Mouse (Mus musculus) heart, embryonic 11.5 days (tissue): ENCODE data around the gene Tbxa2r. TPM values are rescaled to one million over a fixed set of nuclear protein-coding genes. Genes with fewer than 3 reads are reported as not detected.

ENCODE experiments used
- ATAC-seq: fragments of 200-750 bp; cut with Nextera tagmentation; replicated peaks from 2 replicates; pipeline ENCODE4 v1.8.0; 2017; ENCODE audit warnings: moderate library complexity; ENCODE audit not compliant: insufficient number of reproducible peaks, low FRiP score, low TSS enrichment
- H3K27ac ChIP-seq: fragments of 300-500 bp; sonication (generic); 2 replicates; pipeline ENCODE4 v1.5.1; 2014; ENCODE audit warnings: mild to moderate bottlenecking, low read depth, low read length
- H3K27me3 ChIP-seq: fragments of 300-500 bp; sonication (generic); 2 replicates; pipeline ENCODE4 v1.6.1; 2014; ENCODE audit warnings: mild to moderate bottlenecking, low read length, mixed read lengths; ENCODE audit not compliant: control insufficient read depth, insufficient read depth
- H3K36me3 ChIP-seq: fragments of 300-500 bp; sonication (generic); 2 replicates; pipeline ENCODE4 v1.6.1; 2014; ENCODE audit warnings: mild to moderate bottlenecking, low read length, moderate library complexity, mixed read lengths; ENCODE audit not compliant: control insufficient read depth, insufficient read depth
- H3K4me1 ChIP-seq: fragments of 300-500 bp; sonication (generic); 2 replicates; pipeline ENCODE4 v1.6.1; 2014; ENCODE audit warnings: low read length; ENCODE audit not compliant: control insufficient read depth, insufficient read depth
- H3K4me2 ChIP-seq: fragments of 300-500 bp; sonication (generic); 2 replicates; pipeline ENCODE4 v1.6.1; 2014; ENCODE audit warnings: mild to moderate bottlenecking, moderate library complexity
- H3K4me3 ChIP-seq: fragments of 300-500 bp; sonication (generic); 2 replicates; pipeline ENCODE4 v1.5.1; 2014; ENCODE audit warnings: low read depth, low read length
- H3K9ac ChIP-seq: fragments of 300-500 bp; sonication (generic); 2 replicates; pipeline ENCODE4 v1.6.1; 2014; ENCODE audit warnings: mild to moderate bottlenecking, low read depth, low read length, moderate library complexity
- H3K9me3 ChIP-seq: fragments of 300-500 bp; sonication (generic); replicated peaks from 2 replicates; pipeline ENCODE4 v1.6.1; 2016; ENCODE audit warnings: low read length; ENCODE audit not compliant: control insufficient read depth
- WGBS: fragments of 180-500 bp; shearing (Covaris S2); extraction: QIAGEN DNeasy Blood & Tissue Kit; methylation state at CpG from one replicate; pipeline ENCODE4 v1.1.7; 2014; ENCODE audit not compliant: insufficient replicate concordance; 5-methylcytosine and 5-hydroxymethylcytosine counted together
- polyA plus RNA-seq: library from polyadenylated mRNA; unstranded; fragments of >200 nt; fragmentation: Nextera tagmentation; extraction: Ambion mirVana; gene quantifications from 2 replicates; pipeline ENCODE4 v1.2.1, GENCODE M21; 2014

Tbxa2r gene
- polyA plus RNA-seq, 1 experiment from 2014 or later, result 10.9 TPM

GRCm38 (mm10) chr10:81366477-81367206 is 38.1 kb downstream of the Tbxa2r start:
- 74% methylated on average over 6 of the region's 6 CpGs for WGBS
- no peak overlapping the region for H3K4me2 ChIP-seq
- no peaks in the 10 kb centered on the region for H3K27me3 ChIP-seq
- H3K36me3 ChIP-seq, result peaks cover 45% of the 10 kb centered on the region
- no peak overlapping the region for H3K9ac ChIP-seq
- peaks cover 46% of the 10 kb centered on the region for H3K4me1 ChIP-seq
- ATAC-seq, result no peak
- no peaks in the 10 kb centered on the region for H3K9me3 ChIP-seq
- no peak overlapping the region for H3K4me3 ChIP-seq
- H3K27ac ChIP-seq, result peak overlapping the region; percentile 25; the same call in 1 of the 2 replicates

- H3K9ac ChIP-seq, result no peak overlapping the region
- peaks cover 45% of the 10 kb centered on the region for H3K36me3 ChIP-seq
- no peaks in the 10 kb centered on the region for H3K27me3 ChIP-seq
- H3K4me1 ChIP-seq, result peaks cover 41% of the 10 kb centered on the region
- H3K27ac ChIP-seq, result no peak overlapping the region
- no peaks in the 10 kb centered on the region for H3K9me3 ChIP-seq
- no peak overlapping the region for H3K4me2 ChIP-seq
- WGBS, result 93% methylated on average over 6 of the region's 6 CpGs
- ATAC-seq, result no peak
- H3K4me3 ChIP-seq, result no peak overlapping the region
These were observed 38.6 kb downstream of the Tbxa2r start for GRCm38 (mm10) chr10:81367207-81367495.

GRCm38 (mm10) chr10:81375322-81375721 is 46.8 kb downstream of the Tbxa2r start:
- no peak overlapping the region for H3K9ac ChIP-seq
- H3K4me1 ChIP-seq, result peaks cover 18% of the 10 kb centered on the region
- WGBS, result 92% methylated on average over 10 of the region's 10 CpGs
- no peak overlapping the region for H3K4me2 ChIP-seq
- no peaks in the 10 kb centered on the region for H3K9me3 ChIP-seq
- peaks cover 13% of the 10 kb centered on the region for H3K36me3 ChIP-seq
- no peak overlapping the region for H3K27ac ChIP-seq
- H3K4me3 ChIP-seq, result no peak overlapping the region
- H3K27me3 ChIP-seq, result no peaks in the 10 kb centered on the region
- ATAC-seq, result no peak

GRCm38 (mm10) chr10:81376561-81377361 is 48.2 kb downstream of the Tbxa2r start:
- Histone ChIP-seq H3K27ac (0 out of 2 replicates have a peak overlapping the region, but pooled peaks have one; percentile 18), H3K4me3 (peak overlapping the region; percentile 93), H3K4me2 (peak overlapping the region; percentile 83), H3K36me3 (peaks cover 4% of the 10 kb centered on the region), H3K9me3 (no peaks in the 10 kb centered on the region), H3K27me3 (no peaks in the 10 kb centered on the region), H3K9ac (peak overlapping the region; percentile 97), H3K4me1 (peaks cover 21% of the 10 kb centered on the region)
- WGBS, result 32% methylated on average over 6 of the region's 6 CpGs
- no peak for ATAC-seq

DNA sequence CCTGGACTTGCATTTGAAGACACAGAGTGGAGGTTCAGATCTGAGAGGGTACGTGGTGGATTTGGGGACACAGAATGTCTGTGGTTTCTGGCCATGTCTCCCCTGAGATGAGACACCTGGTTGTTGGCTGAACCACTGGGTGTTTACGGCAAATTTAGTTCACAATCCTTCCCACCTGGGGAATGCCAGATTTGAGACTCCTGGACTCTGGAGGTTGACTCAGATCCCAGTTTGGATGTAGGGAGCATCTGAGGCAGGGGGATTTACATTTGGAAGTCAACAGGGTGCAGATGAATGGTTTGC is 48.8 kb downstream of the Tbxa2r start:
- no peak for ATAC-seq
- WGBS, result 43% methylated on average over 2 of the region's 2 CpGs
- Histone ChIP-seq H3K27me3 (no peaks in the 10 kb centered on the region), H3K9ac (peak overlapping the region; percentile 97), H3K4me1 (peaks cover 26% of the 10 kb centered on the region), H3K36me3 (peaks cover 4% of the 10 kb centered on the region; the same call in 1 of the 2 replicates), H3K4me2 (peak overlapping the region; percentile 83), H3K9me3 (no peaks in the 10 kb centered on the region), H3K27ac (no peak overlapping the region), H3K4me3 (peak overlapping the region; percentile 93)

DNA sequence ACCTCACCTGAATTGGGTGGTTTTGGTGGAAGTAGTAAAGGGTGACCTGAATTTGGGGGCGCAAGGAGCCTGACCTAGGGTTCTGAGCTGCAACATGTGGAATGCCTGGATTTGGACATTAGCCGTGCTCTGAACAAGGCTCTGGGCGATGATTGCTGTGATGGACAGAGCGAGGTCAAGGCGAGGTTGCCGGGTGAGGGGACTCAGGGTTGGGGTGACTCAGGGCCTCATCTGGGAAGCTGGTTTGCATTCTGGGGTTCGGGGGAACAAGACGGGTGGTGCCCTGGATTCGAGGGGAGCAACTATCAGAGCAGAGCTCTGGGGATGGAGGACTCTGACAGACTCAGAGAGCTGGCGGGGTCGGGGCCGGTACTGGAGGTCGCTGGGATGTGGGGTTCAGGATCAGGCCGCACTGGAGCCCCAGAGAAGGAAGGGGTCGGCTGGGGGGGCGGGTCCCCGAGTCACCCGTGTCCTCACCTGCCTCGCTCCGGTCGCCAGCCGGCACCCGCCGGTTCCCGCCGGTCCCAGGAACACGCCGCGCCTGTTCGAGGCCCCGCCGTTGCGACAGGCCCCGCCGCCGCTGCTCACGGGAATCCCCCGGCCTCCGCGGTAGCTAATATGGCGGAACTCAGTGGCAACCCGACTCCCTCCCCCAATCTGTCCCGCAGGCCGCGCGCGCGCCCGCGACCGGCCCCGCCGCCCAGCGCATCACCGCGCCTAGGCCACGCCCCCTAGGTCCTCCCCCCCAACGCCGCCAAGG is 49.4 kb downstream of the Tbxa2r start, which contains the start of gene Fzr1:
Fzr1 (minus strand) TSS at position 724 of the 760 bp plus-strand sequence.
- whole genome bisulfite sequencing, result under 1% methylated on average over 56 of the region's 59 CpGs

GRCm38 (mm10) chr10:81378553-81379182 is 50.1 kb downstream of the Tbxa2r start:
- peak overlapping the region; percentile 93 for H3K4me3 ChIP-seq
- no peaks in the 10 kb centered on the region for H3K9me3 ChIP-seq
- peak overlapping the region; percentile 97 for H3K9ac ChIP-seq
- H3K36me3 ChIP-seq, result no peaks in the 10 kb centered on the region
- WGBS, result under 1% methylated on average over 45 of the region's 46 CpGs
- no peaks in the 10 kb centered on the region for H3K27me3 ChIP-seq
- peak; percentile 96 for ATAC-seq
- H3K27ac ChIP-seq, result peak overlapping the region; percentile 77
- H3K4me1 ChIP-seq, result peaks cover 29% of the 10 kb centered on the region
- peak overlapping the region; percentile 83 for H3K4me2 ChIP-seq

More for the DNA sequence above, 49.4 kb downstream of the Tbxa2r start, which contains the start of gene Fzr1:
- peaks cover 1% of the 10 kb centered on the region; the same call in 1 of the 2 replicates for H3K36me3 ChIP-seq
- H3K27ac ChIP-seq, result peak within 1 kb of the TSS; percentile 79
- H3K9me3 ChIP-seq, result no peaks in the 10 kb centered on the region
- H3K4me2 ChIP-seq, result peak within 1 kb of the TSS; percentile 83
- H3K9ac ChIP-seq, result peak within 1 kb of the TSS; percentile 97
- H3K27me3 ChIP-seq, result no peaks in the 10 kb centered on the region
- ATAC-seq, result no peak; the same call in 1 of the 2 replicates
- H3K4me3 ChIP-seq, result peak within 1 kb of the TSS; percentile 93
- peaks cover 29% of the 10 kb centered on the region for H3K4me1 ChIP-seq

- ATAC-seq, result no peak
- peak overlapping the region; percentile 93 for H3K4me3 ChIP-seq
- 58% methylated on average over 3 of the region's 3 CpGs for WGBS
- no peaks in the 10 kb centered on the region for H3K9me3 ChIP-seq
- peak overlapping the region; percentile 97 for H3K9ac ChIP-seq
- H3K36me3 ChIP-seq, result no peaks in the 10 kb centered on the region
- H3K27me3 ChIP-seq, result no peaks in the 10 kb centered on the region
- H3K4me1 ChIP-seq, result peaks cover 29% of the 10 kb centered on the region
- H3K4me2 ChIP-seq, result peak overlapping the region; percentile 83
- peak overlapping the region; percentile 77 for H3K27ac ChIP-seq
These were observed 50.6 kb downstream of the Tbxa2r start for GRCm38 (mm10) chr10:81379183-81379553.
